Mouse (Mus musculus) NIH3T3 (cell line): ENCODE results near the gene Ing2.

Experiments used
- DNase-seq: peaks from one replicate; pipeline ENCODE4 v3.0.0-alpha.2; 2012; ENCODE audit warnings: low read depth

The Ing2 gene

DNA sequence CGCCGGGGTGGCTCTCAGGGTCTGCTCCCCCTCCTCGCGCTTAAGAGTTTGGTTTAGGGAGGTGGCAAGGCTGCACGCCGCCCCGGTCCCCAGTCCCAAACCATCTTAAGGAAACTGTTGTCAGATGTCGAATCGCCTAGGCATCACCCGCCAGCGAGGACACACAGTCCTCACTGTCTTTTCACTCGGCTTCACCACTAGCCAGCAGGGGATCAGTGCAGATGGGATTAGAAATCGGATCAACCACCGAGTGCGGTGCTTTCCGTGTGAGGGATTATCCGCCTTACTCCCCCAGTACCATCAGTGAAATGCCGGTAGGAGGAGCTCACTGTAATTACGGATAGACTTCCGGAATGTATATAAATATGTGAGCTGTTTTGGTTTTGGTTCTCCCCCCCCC, 430 bp upstream of the Ing2 start:
- DNase-seq: peak; percentile 61

DNA sequence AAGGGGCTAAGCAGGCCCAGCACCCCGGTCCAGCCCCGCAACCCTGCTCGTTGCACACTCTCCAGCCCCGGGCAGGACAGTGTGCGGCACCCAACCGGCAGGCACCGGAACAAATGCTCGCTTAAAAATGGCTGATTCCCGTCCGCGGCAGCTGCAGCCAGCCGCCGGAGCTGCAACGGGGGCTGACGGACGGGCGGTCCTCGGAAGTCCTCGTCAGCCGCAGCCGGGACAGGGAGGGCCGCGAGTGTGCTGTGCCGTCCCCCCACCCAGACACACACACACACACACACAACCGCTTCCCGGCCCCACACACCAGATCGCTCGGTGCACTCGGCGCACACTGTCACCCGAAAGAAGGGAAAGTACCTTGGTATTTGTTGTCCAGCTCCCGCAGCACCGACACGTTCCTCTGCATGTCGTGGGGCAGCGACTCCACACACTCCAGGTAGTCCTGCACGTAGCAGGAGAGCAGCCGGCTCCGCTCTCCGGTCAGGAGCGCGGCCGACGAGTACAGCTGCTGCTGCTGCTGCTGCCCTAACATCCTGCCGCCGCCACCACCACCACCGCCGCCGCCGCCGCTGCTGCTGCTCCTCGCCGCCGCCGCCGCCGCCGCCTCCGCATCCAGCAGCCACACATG, 1.1 kb downstream of the Ing2 start:
- no peak for DNase-seq

DNA sequence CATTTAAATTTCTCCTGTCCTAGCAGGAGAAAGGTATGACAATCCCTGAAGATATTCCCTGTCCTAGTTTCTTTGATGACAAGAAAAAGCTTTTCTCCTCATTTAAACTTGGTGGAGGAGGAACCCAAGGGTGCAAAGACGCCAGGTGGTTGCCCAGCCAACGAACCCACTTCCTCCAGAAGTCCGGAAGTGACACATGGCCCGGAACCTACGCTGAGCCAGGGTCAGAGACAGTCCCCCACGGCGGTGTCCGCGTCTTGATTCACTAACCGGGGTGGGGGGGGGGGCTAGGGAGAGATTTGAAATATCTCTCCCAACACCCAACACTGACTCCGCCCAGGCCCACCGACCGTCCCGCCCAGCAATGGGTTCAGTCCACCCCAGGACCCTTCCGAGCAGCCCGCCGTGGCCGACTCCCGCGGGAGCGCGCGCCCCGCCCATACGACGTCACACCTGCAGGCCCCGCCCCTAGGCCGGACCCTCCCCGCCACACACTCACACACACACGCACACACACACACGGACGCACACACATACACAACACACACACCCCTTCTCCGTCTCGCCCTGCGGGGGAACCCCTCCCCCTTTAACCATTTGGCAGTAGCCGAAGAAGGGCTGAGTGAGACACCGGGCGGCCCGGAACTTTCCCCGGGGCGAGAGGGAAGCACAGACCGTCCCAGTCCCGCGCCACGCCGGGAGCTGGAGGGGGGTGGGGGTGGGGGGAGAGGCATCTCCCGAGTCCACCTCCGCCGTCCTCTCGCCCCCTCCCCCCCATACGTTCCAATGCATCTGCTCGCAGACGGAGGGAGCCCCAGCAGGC, 1.8 kb downstream of the Ing2 start:
- DNase-seq: peak; percentile 91

DNA sequence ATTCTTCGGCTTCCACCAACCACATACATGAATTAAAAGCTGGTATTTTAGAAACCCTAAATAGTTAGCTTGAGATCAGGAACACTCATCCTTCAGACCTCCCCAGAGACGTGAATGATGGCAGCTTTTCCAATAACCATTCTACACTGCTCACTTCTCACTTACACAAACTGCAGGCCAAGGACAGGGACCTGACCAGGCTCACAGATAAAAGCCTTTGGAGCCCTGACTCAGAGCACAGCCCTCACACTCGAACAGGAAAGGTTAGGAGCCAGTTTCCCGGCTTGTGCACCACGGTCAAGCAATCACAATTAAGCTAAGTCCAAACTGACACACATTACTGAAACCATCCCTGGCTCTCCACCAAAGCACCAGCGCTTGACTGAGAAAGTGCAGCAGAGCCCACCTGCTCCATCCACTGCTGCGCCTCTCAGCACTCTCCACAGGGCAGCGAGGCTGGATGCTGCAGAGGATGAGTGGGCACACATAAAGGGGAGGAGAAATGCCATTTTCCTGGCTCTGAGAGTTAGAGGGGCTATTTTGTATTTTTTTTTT, 11.0 kb downstream of the Ing2 start:
- no peak for DNase-seq

DNA sequence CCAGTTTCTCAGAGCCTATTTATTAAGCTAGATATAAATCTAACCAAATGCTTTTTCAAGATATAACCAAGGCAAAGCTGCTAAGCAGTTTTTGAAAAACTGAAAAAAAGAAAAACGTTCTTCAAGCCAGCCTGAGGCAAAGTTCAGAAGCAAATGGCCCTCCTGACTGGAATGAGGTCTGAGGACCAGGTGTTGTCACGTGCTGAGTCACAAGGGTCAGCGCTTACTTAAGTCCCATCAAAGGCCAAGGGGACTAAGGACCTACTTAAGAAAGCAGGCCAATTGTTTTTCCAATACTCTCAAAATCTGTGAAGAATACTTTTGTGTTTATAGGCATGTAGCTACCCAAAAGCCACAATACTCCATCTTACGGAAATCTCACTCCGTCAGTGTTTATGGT, 12.2 kb downstream of the Ing2 start:
- DNase-seq: no peak

DNA sequence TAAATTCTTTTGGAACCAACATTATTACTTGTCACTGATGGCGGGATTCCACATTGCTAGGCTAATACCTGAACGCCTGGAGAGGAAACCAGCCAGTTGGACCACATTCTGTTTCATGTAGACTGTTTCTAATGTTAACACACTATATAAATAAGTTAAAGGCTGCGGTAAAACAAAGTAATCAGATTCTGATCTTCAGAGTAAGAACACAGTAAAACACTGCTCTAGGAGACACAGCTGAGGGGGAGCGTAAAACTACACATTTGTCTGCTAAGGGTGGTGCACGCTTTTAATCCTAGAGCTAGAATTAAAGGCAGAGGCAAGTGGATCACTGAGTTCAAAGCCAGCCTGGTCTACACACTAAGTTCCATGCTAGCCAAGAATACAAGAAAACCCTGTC, 12.6 kb downstream of the Ing2 start:
- DNase-seq: no peak

DNA sequence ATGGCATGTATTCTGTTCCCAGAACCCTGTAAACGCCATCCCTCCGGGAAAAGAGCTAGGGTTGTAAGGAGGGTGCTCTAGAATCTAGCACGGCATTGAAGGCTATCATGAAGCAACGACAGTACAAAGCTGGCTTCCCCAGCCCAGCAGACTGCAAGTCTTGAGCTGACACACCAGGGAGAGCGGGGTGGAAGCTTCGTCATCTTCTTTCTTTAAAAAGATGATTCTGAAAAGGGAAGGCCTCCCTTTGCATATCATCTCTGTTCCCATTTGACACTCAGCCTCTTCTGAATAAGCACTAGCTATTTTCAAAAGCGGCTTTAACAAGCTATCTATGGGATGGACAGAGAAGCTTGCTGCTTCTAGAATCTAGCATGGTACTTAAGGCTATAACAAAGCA, 15.0 kb downstream of the Ing2 start:
- DNase-seq: no peak

DNA sequence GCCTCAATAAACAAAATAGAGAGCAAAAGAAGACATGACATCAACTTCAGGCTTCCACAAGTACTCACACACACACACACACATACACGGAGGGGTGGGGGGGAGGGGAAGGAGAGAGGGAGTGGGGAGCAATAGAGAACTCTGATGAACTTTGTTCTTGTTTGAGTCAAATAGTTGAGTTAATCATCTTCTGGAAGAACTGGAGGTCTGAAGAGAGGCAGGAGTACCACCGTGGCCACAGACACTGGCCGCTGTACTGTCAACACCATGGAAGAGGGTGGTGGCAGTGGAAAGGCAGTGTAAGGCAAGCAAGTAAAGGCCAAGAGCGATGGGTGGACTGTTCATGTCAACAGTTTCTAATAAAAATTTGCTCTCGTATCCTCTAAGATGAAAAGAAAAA, 15.9 kb downstream of the Ing2 start:
- DNase-seq: no peak

DNA sequence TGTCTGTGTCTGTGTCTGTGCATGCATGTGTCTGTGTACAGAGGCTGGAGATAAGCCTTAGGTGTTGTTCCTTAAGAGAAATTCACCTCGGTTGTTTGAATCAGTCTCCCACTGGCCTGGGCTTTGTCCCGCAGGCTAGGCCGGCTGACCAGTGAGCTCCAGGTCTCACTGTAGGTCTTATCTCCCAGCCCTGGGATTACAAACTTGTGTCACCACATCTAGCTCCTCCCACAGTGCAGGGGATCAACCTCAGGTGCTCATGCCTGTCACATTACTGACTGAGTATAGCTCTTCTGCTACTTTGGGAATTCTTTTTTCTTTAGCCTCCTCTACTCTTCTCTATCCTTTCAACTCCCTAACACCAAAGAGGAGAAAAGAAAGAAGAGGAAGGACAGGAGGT, 20.9 kb downstream of the Ing2 start:
- no peak for DNase-seq

DNA sequence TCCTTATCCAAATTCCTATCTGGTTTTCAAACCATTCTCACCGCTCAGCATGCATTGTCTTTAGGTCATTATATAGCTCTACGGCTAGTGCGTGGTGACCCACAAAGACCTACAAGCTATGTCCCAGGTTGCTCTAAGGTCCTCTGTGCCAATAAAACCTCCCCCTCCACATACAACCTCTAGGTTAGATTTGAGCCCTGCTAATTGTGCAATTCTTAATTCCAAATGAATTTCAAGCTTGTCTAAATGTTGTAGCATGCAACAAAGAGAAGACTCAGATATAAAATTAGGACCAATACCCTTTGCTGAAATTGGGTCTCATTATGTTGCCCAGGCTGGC, 22.6 kb downstream of the Ing2 start:
- no peak for DNase-seq

DNA sequence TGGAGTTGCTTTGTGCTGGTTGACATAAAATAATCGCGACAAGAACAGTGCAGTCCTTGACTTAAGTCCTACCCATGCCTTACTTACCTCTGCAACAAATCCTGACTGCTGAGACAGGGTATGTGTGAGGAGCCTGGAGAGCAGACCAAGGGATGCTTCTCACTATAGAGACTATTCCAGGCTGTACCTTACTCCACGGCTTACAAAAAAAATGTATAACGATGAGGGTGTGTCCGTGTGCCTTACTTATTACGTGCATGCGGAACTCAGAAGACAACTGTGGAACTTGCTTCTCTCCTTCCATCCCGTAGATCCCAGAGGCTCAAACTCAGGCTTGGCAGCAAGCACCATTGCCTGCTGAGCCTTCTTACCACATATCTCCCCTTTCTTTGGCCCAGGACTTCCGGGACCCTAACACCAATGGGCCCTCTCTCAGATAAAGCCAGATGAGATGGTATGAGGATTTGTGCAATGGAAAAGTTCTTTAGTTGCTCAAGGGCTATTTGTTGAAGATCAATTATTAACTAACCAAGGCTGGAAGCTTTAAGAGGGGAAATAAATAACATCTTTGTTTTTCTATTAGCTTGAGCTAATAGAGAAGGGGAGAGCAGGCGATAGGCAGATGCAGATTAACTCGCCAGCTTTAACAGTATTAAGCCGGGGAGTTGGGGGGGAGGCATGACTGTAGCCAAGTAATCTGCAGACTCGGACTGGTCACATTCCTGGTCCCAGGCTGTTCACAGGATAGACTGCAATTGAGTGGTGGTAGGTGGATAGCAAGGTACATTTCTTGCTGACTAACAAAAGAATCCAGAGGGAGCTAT, 23.2 kb downstream of the Ing2 start:
- DNase-seq: no peak

DNA sequence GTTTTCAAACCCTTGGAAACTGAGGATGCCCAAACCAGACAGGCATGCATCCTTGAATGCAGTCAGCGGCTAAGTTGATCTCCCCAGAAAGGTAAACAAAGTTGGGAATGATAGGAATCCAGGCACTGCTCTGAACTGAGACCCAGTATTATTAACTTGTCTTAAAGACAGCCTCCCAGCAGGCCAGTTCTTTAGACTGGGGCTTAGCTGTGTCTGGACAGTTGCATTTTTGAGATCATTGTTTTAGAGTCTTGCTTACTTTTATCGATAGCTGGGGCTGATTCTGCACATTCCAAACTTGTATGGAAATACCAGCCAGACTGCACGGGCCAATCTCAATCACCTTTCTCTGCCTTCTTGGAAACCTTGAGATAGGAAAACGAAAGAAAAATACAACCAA, 24.5 kb downstream of the Ing2 start:
- no peak for DNase-seq

DNA sequence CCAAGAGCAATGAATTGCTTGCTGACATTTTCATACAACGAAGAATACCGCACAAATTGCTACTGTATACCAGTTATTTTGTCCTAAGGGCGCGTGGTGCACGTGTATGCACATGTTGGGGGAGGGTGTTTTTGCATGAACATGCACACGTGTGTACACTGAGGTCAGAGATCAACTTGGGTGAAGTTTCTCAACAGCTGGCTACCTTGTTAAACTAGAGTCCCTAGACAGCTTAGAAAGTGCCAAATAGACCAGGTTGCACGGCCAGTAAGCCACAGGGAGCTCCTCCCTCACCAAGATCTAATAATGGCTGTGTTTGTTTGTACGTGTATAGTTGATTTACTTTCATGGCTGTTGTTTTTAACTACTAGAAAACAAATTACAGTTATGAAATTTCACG, 25.8 kb downstream of the Ing2 start:
- no peak for DNase-seq

DNA sequence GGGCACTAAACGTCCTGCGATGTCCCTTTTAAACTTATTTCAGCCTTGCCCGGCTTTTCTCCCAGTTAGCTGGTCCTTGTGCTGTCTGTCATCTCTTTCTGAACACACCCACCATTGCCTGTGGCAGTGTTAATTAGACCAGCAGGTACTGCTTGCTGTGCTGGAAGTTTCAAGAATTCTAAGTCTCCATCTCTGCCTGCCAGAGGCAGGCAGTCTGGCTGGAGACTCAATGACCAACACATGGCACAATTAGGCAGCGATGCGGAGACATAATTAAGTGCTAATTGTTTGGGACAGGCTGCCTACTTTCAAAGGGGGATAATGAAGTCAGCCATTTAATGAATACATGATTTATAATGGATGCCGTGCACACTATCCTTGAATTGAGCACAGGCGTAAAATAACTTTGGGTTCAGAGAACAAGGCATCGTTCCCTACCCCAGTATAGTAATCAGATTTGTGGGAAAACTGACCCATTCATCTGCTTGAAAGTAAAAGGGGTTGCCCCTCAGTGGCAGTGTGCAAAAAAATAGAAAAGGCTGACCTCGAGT, 32.8 kb downstream of the Ing2 start:
- no peak for DNase-seq

DNA sequence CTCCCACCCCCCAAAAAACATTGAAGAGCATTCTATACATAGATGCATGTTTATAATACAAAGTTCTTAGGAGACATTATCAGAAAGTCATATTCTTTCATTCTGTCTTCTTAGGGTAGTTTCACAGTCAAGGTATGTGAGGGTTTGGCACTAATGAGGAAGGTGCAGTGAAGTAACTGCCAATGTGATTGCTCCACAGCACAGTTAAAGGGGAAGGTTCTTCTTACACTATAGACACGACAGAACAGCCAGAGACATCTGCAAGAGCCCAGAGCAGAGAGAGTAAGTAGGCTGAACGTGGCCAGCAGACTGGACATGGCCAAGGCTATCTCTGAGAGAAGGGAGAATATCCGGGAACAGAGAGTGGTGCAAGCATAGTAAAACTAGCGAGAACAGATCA, 38.2 kb downstream of the Ing2 start:
- no peak for DNase-seq

DNA sequence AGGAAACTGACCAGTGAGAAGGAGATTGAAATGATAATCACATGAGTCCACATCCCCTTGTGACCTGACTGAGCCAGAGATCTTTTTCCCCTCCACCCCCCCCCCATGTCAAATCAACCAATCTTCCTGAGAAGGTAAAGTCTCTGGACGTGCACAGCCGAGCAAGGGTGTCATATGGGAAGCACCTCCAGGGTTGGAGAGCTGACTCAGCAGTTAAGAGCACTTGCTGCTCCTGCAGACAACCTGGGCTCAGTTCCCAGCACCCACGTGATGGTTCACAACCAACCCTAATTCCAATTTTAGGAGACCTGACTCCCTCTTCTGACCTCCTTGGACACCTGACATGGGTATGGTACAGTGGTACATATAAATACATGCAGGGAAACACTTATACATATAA, 39.3 kb downstream of the Ing2 start:
- DNase-seq: peak; percentile 4

DNA sequence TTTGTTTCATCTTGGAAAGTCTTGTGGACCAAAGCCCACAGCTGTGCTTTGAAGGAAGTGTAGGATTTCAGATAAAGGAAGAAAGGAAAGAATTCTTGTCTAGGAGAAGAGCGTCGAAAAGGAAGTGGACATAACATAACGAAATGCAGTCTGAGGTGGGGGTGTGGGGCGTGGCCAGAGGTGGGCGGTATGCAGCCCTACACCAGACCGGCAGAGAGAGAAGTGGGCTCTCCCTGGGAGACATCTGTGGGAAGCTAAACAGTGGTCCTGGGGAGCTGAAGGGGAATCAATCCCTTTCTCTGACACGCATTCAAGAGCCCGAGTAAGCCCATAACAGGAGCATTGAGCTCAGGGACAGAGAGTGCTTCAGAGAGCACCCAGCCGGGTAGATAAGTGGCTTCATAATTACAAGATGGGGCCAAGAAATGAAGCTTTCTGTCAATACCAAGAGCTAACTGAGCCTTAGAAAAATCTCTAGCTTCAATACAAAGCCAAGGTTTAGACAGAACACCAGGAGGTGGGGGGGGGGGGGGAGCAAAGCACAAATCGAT, 40.5 kb downstream of the Ing2 start:
- no peak for DNase-seq

DNA sequence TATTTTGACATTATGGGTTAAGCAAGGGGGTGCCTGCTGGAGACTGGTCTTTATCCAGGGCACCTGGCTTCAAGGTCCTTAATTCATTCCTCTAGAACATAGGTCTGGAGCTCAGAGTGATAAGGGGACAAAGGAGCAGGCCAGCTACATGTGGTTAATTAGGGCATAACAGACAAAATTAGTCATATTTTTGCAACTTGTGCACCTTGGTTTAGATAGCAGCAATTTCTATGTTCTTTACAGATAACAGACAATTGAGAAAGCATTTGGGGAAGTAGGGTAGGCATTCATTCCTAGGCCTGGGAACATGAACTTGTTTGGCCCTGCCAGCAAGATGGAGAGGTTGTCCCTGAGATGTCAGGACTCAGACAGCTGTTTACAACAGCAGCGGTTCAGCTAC, 54.2 kb downstream of the Ing2 start:
- no peak for DNase-seq
